Mouse (Mus musculus) right cerebral cortex, postnatal 4 days (tissue): ENCODE results near the gene Olfr206.
"Not testable (repeated sequence)": the region's sequence is repeated elsewhere in the genome, so short reads cannot be mapped to it uniquely, and the experiment has no call there.

Experiments
- DNase-seq: peaks from one replicate; pipeline ENCODE4 v3.0.0-alpha.2; 2022

Olfr206 gene

GRCm38 (mm10) chr16:59349146-59349545 lies at the start of gene Olfr206:
Olfr206 (minus strand) TSS chr16:59349246.
- DNase-seq: no peak

- peak; percentile 62 for DNase-seq
Observed at GRCm38 (mm10) chr16:59393300-59393699, 44.3 kb upstream of the Olfr206 start.

GRCm38 (mm10) chr16:59363893-59364292 lies 14.8 kb upstream of the Olfr206 start, which contains the start of gene Olfr209:
Olfr209 (minus strand) TSS chr16:59363993.
- DNase-seq: no peak

- no peak for DNase-seq
Observed at GRCm38 (mm10) chr16:59331038-59331437, 18.0 kb downstream of the Olfr206 start, which contains the start of gene Olfr205. Olfr205 (minus strand) TSS chr16:59331138.

GRCm38 (mm10) chr16:59323262-59323661 lies 25.8 kb downstream of the Olfr206 start:
- not testable (repeated sequence) for DNase-seq

- DNase-seq: no peak
Observed at GRCm38 (mm10) chr16:59318148-59318547, 30.9 kb downstream of the Olfr206 start, which contains the start of gene Olfr204. Olfr204 (minus strand) TSS chr16:59318248.

GRCm38 (mm10) chr16:59298581-59298980 lies 50.5 kb downstream of the Olfr206 start, which contains the start of gene Olfr203:
Olfr203 (plus strand) TSS chr16:59298881.
- no peak for DNase-seq
